Mouse (Mus musculus): ENCODE results near the gene Cep63. TPM values are rescaled to one million over a fixed set of nuclear protein-coding genes. Genes with fewer than 3 reads are reported as not detected.

Cep63 gene
- polyA plus RNA-seq, 1 experiment from 2014 or later, result 15.5 TPM

DNA sequence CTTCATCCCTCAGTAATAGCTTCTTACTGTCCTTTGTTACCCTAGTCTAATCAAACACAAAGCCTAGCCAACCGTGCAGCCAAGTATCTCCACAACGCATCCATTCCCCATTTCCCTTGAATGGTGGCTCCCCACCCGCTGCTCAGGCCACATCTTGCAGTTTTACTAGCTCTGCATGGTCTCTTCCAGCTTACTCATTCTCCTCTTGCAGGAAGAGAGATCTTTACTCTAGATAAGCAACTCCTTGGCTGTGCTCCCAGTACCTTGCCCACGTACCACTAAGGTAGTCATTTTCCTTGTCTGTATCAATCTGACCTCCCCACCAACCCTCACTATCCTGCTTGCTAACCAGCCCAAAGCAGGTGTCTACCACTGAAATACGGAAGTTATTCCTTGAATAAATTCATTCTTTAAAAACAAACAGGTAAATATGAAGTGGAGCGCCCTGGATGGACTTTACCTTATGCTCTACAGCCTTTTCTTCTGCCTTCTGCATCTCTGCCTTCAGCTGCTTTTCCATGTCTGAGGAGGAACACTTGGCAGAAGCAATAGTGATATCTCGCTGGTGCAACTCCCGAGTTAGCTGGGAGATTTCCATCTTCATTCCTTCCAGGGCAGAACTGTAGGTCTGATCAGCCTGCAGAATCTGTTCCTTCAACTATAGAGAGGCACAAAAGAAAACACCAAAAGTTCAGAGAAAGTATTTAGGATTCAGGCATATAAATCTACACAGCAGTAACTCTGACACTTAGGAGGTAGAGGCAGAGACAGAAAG lies 30.5 kb downstream of the Cep63 start:
- no peak overlapping the region for H3K4me2 ChIP-seq (ENCODE audit: low read depth, low read length)
- no peaks in the 10 kb centered on the region for H3K27me3 ChIP-seq (ENCODE audit: insufficient read depth, low read length)
- H3K4me3 ChIP-seq (ENCODE audit: low read depth, low read length), result no peak overlapping the region
- ATAC-seq, result no peak
- H3K9ac ChIP-seq (replicated peaks), result no peak overlapping the region
- H3K27ac ChIP-seq (ENCODE audit: low read depth), result no peak overlapping the region
- no peaks in the 10 kb centered on the region for H3K4me1 ChIP-seq (ENCODE audit: insufficient read depth)
- TF ChIP-seq EP300 (IDR thresholded peaks at IDR 0.05; ENCODE audit: low read depth), result no peak
- no peak for TF ChIP-seq CTCF (IDR thresholded peaks at IDR 0.05; ENCODE audit: low read depth)
- DNase-seq, result no peak
- 81% methylated on average over 8 of the region's 8 CpGs for WGBS (ENCODE audit: insufficient replicate concordance)
- no peaks in the 10 kb centered on the region for H3K9me3 ChIP-seq (ENCODE audit: low read length)
- peaks cover 33% of the 10 kb centered on the region for H3K36me3 ChIP-seq (replicated peaks; ENCODE audit: insufficient read depth, low read length)

DNA sequence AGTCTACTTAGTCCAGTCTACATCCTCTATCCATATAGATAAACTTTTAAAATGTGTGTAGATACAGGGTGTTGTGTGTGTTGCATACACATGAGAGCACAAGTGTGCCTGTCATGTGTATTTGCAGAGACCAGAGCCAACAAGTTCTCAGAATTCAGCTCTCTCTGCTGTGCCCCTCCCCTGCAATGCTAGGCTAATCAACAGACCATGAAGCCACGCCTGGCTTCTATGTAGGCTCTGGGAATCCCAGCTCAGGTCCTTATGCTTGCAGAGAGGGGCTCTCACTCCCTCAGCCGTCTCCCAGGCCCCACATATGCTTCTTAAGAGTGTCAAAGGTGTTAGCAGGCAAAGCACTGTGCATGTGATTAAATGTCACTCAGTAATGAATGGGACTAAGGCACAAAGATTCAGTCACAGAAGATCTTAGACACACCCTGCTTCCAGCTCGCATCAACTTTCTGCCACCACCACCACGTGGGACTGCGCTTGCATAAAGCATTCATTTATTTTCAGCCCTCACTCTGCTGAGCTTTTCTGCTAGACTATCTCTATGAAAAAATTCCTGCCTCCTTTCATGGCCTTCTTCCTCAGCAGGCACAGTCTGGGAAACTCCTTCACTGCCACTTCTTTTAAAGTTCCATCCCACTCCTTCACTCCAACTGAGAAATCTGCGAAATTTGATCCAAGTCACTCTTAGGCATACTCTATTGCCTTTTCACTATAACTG lies 31.5 kb downstream of the Cep63 start:
- WGBS (ENCODE audit: insufficient replicate concordance), result 85% methylated on average over 6 of the region's 6 CpGs
- Histone ChIP-seq H3K4me1 (ENCODE audit: insufficient read depth) (no peaks in the 10 kb centered on the region), H3K9ac (replicated peaks) (no peak overlapping the region)

DNA sequence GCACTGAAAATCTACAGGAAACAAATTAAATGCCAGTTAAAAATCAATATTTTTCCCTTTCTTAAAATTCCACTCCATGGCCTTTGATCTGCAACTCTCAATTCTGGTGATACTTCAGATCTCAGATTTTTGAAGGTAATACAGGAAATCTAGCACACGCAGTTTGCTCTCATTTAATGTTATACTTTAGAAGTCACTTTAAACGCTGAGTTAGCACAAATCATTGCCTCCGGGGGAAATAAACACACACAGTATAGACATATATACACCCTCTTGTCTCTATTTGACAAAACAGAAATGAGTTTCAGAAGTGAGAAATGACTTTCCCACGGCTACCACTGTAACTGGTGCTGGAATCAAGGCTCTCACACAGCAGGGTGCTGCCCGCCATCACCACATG lies 39.0 kb downstream of the Cep63 start:
- Histone ChIP-seq H3K36me3 (replicated peaks; ENCODE audit: insufficient read depth, low read length) (peaks cover 20% of the 10 kb centered on the region), H3K9me3 (ENCODE audit: low read length) (no peaks in the 10 kb centered on the region), H3K9ac (replicated peaks) (no peak overlapping the region), H3K4me2 (ENCODE audit: low read depth, low read length) (no peak overlapping the region), H3K4me1 (ENCODE audit: insufficient read depth) (no peaks in the 10 kb centered on the region), H3K27ac (ENCODE audit: low read depth) (no peak overlapping the region), H3K27me3 (ENCODE audit: insufficient read depth, low read length) (no peaks in the 10 kb centered on the region), H3K4me3 (ENCODE audit: low read depth, low read length) (no peak overlapping the region)
- TF ChIP-seq CTCF (IDR thresholded peaks at IDR 0.05; ENCODE audit: low read depth) (no peak), EP300 (IDR thresholded peaks at IDR 0.05; ENCODE audit: low read depth) (no peak)
- DNase-seq, result no peak
- no peak for ATAC-seq
- WGBS (ENCODE audit: insufficient replicate concordance), result 79% methylated on average over 5 of the region's 5 CpGs

More for the DNA sequence above, 31.5 kb downstream of the Cep63 start:
- no peak overlapping the region for H3K4me2 ChIP-seq (ENCODE audit: low read depth, low read length)
- H3K4me3 ChIP-seq (ENCODE audit: low read depth, low read length), result no peak overlapping the region
- H3K27me3 ChIP-seq (ENCODE audit: insufficient read depth, low read length), result no peaks in the 10 kb centered on the region
- DNase-seq (no peak), ATAC-seq (no peak)
- no peak overlapping the region for H3K27ac ChIP-seq (ENCODE audit: low read depth)
- no peaks in the 10 kb centered on the region for H3K9me3 ChIP-seq (ENCODE audit: low read length)
- peaks cover 29% of the 10 kb centered on the region for H3K36me3 ChIP-seq (replicated peaks; ENCODE audit: insufficient read depth, low read length)
- TF ChIP-seq EP300 (IDR thresholded peaks at IDR 0.05; ENCODE audit: low read depth) (no peak), CTCF (IDR thresholded peaks at IDR 0.05; ENCODE audit: low read depth) (no peak)

DNA sequence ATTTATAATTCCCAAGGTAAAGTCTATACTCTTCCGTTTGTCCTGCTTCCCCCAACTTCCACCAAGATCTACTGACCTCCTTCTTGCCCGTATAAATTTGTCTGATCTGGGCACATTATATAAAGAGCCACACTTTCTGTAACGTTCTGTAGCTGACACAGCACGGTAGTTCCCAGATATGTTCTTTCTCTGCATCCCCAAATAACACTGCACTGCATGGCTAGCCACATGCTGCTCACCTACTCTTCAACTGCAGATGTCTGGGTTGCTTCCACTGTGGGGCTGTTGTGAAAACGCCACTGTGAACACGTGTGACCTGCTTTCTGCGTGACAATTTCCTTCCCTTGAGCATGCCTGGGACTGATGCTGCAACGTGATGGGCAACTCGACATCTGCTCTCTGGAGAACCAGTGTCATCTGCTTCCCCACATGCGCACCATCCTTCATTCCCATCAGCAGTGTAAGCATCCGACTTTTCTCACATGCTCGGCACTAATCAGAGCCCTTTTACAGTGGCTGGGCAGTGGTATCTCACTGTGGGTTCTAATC lies 44.3 kb downstream of the Cep63 start:
- Histone ChIP-seq H3K36me3 (replicated peaks; ENCODE audit: insufficient read depth, low read length) (peaks cover 17% of the 10 kb centered on the region; the same call in 1 of the 2 replicates), H3K27me3 (ENCODE audit: insufficient read depth, low read length) (no peaks in the 10 kb centered on the region), H3K9ac (replicated peaks) (no peak overlapping the region), H3K27ac (ENCODE audit: low read depth) (no peak overlapping the region), H3K4me1 (ENCODE audit: insufficient read depth) (no peaks in the 10 kb centered on the region; the same call in 1 of the 2 replicates), H3K4me2 (ENCODE audit: low read depth, low read length) (no peak overlapping the region), H3K4me3 (ENCODE audit: low read depth, low read length) (no peak overlapping the region), H3K9me3 (ENCODE audit: low read length) (no peaks in the 10 kb centered on the region)
- ATAC-seq (no peak), DNase-seq (no peak)
- TF ChIP-seq CTCF (IDR thresholded peaks at IDR 0.05; ENCODE audit: low read depth), result no peak
- no peak for TF ChIP-seq EP300 (IDR thresholded peaks at IDR 0.05; ENCODE audit: low read depth)
- 69% methylated on average over 12 of the region's 12 CpGs for WGBS (ENCODE audit: insufficient replicate concordance)

DNA sequence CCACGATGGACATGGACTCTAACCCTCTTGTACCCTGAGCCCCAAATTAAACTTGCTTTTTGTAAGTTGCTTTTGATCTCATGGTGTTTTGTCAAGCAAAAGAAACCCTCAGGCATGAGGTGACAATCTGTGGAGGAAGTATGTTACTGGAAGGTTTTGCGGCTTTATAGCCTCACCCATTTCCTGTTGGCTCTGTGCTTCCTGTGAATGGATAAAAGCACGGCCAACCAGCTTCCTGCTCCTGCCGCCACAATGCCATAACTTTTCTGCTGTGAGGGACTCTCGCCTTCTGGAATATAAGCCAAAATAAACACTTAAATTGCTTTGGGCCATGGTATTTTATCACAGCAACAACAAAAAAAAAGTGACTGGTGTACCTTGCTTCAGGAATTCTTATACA lies 48.9 kb downstream of the Cep63 start:
- Histone ChIP-seq H3K4me2 (ENCODE audit: low read depth, low read length) (no peak overlapping the region), H3K4me1 (ENCODE audit: insufficient read depth) (no peaks in the 10 kb centered on the region; the same call in 1 of the 2 replicates), H3K36me3 (replicated peaks; ENCODE audit: insufficient read depth, low read length) (no peaks in the 10 kb centered on the region), H3K27me3 (ENCODE audit: insufficient read depth, low read length) (no peaks in the 10 kb centered on the region), H3K9ac (replicated peaks) (no peak overlapping the region), H3K9me3 (ENCODE audit: low read length) (0 out of 2 replicates have a peak, but pooled peaks cover 3% of the 10 kb centered on the region), H3K4me3 (ENCODE audit: low read depth, low read length) (no peak overlapping the region), H3K27ac (ENCODE audit: low read depth) (no peak overlapping the region)
- WGBS (ENCODE audit: insufficient replicate concordance), result 36% methylated on average over 5 of the region's 5 CpGs
- no peak for DNase-seq
- no peak for ATAC-seq
- TF ChIP-seq EP300 (IDR thresholded peaks at IDR 0.05; ENCODE audit: low read depth) (no peak), CTCF (IDR thresholded peaks at IDR 0.05; ENCODE audit: low read depth) (no peak)

DNA sequence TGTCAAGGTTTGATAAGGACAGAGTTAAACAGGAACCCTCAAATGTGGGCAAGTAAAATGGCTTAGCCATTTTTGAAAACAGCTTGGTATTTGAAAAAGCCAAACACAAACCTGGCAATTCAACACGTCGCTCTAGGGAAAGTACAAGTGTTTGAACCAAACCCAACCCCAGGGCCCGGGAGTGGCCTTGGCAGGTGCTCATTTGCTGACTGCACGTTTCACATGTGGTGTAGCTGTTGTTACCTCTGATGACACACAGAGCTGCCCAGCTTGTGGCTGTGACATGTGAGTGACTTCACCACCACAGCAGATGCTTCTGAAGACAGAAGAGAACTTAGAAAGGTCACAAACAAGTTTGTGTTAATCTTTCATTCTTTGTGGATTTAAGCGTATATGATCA lies 53.4 kb downstream of the Cep63 start:
- no peak for DNase-seq
- H3K9ac ChIP-seq (replicated peaks), result no peak overlapping the region

More for the DNA sequence above, 53.4 kb downstream of the Cep63 start:
- Histone ChIP-seq H3K4me2 (ENCODE audit: low read depth, low read length) (no peak overlapping the region), H3K27ac (ENCODE audit: low read depth) (no peak overlapping the region), H3K9me3 (ENCODE audit: low read length) (0 out of 2 replicates have a peak, but pooled peaks cover 3% of the 10 kb centered on the region), H3K27me3 (ENCODE audit: insufficient read depth, low read length) (no peaks in the 10 kb centered on the region), H3K4me3 (ENCODE audit: low read depth, low read length) (no peak overlapping the region), H3K36me3 (replicated peaks; ENCODE audit: insufficient read depth, low read length) (no peaks in the 10 kb centered on the region), H3K4me1 (ENCODE audit: insufficient read depth) (no peaks in the 10 kb centered on the region; the same call in 1 of the 2 replicates)
- TF ChIP-seq CTCF (IDR thresholded peaks at IDR 0.05; ENCODE audit: low read depth) (no peak), EP300 (IDR thresholded peaks at IDR 0.05; ENCODE audit: low read depth) (no peak)
- ATAC-seq, result no peak
- 72% methylated on average over 5 of the region's 5 CpGs for WGBS (ENCODE audit: insufficient replicate concordance)

Data from liver, postnatal 0 days (tissue).